Mouse (Mus musculus) C2C12 (cell line): ENCODE results near the gene Sarm1.

Experiments
- CEBPB ChIP-seq: IDR thresholded peaks from one replicate; pipeline ENCODE4 v1.6.1; 2011; ENCODE audit warnings: low read depth, mild to moderate bottlenecking, control low read depth, moderate library complexity
- CTCF ChIP-seq: IDR thresholded peaks from one replicate; pipeline ENCODE4 v1.5.1; 2011; ENCODE audit not compliant: control insufficient read depth, insufficient read depth, insufficient read length
- FOSL1 ChIP-seq: IDR thresholded peaks from one replicate; pipeline ENCODE4 v1.8.0; 2011; ENCODE audit warnings: mild to moderate bottlenecking, low read length; ENCODE audit not compliant: poor library complexity, insufficient read depth, severe bottlenecking
- MAX ChIP-seq: IDR thresholded peaks from one replicate; pipeline ENCODE4 v1.6.1; 2011; ENCODE audit warnings: mild to moderate bottlenecking, control low read depth
- MYOD1 ChIP-seq: IDR thresholded peaks from one replicate; pipeline ENCODE4 v1.6.1; 2011; ENCODE audit warnings: low read depth; ENCODE audit not compliant: control insufficient read depth, insufficient read length
- MYOG ChIP-seq: IDR thresholded peaks from one replicate; pipeline ENCODE4 v1.6.1; 2011; ENCODE audit not compliant: control insufficient read depth, insufficient read length; ENCODE audit errors: extremely low read depth
- USF1 ChIP-seq: IDR thresholded peaks from one replicate; pipeline ENCODE4 v1.6.1; 2011; ENCODE audit warnings: low read depth, mild to moderate bottlenecking, control low read depth, moderate library complexity

- TF ChIP-seq CTCF (no peak), CEBPB (no peak), MYOD1 (no peak), FOSL1 (no peak), MAX (no peak), MYOG (no peak), USF1 (no peak)
These were observed 24.3 kb upstream of the Sarm1 start for GRCm38 (mm10) chr11:78521880-78522279.
